Mouse (Mus musculus): Measurements from ENCODE around the gene Rnf40. TPM values are rescaled to one million over a fixed set of nuclear protein-coding genes. Genes with fewer than 3 reads are reported as not detected.

Gene Rnf40
- polyA plus RNA-seq, 1 experiment from 2014 or later, result 24.1 TPM

- peak overlapping the region; percentile 89 for H3K9ac ChIP-seq (ENCODE audit: low read length)
- peaks cover 58% of the 10 kb centered on the region for H3K36me3 ChIP-seq (ENCODE audit: control insufficient read depth, insufficient read depth, low read length)
- ATAC-seq (ENCODE audit: insufficient number of reproducible peaks, insufficient read depth, low FRiP score, low read depth), result no peak
- peak overlapping the region; percentile 23 to 35; a peak in 2 of 4 replicates for H3K27ac ChIP-seq (replicated peaks in 1 of 2; ENCODE audit: control insufficient read depth in 1 of 2, insufficient read depth in 1 of 2, low read depth in 2 of 2, low read length in 2 of 2)
- no peaks in the 10 kb centered on the region for H3K27me3 ChIP-seq (ENCODE audit: control insufficient read depth, insufficient read depth, low read length)
- H3K4me2 ChIP-seq (ENCODE audit: low read length), result peak overlapping the region; percentile 90
- H3K9me3 ChIP-seq (ENCODE audit: control insufficient read depth, low read length), result no peaks in the 10 kb centered on the region
- H3K4me3 ChIP-seq (ENCODE audit: control insufficient read depth in 1 of 2, insufficient read depth in 1 of 2, low read depth in 1 of 2, low read length in 2 of 2), result peak overlapping the region; percentile 80 to 86
- WGBS, result 5% methylated on average over 29 of the region's 29 CpGs
- H3K4me1 ChIP-seq (ENCODE audit: control insufficient read depth in 2 of 2, insufficient read depth in 2 of 2, low read length in 2 of 2), result peaks cover 8 to 20% of the 10 kb centered on the region in 2 experiments
Measured at GRCm38 (mm10) chr7:127588901-127589300, 334 bp downstream of the Rnf40 start.

- 89% methylated on average over 9 of the region's 9 CpGs for WGBS
- Histone ChIP-seq H3K4me1 (ENCODE audit: control insufficient read depth in 2 of 2, insufficient read depth in 2 of 2, low read length in 2 of 2) (peaks cover 8 to 20% of the 10 kb centered on the region in 2 experiments), H3K27ac (replicated peaks in 1 of 2; ENCODE audit: control insufficient read depth in 1 of 2, insufficient read depth in 1 of 2, low read depth in 2 of 2, low read length in 2 of 2) (no peak overlapping the region), H3K4me3 (ENCODE audit: control insufficient read depth in 1 of 2, insufficient read depth in 1 of 2, low read depth in 1 of 2, low read length in 2 of 2) (peak overlapping the region in 1 of 2 experiments; percentile 80; a peak in 2 of 4 replicates), H3K9me3 (ENCODE audit: control insufficient read depth, low read length) (no peaks in the 10 kb centered on the region), H3K4me2 (ENCODE audit: low read length) (peak overlapping the region; percentile 90), H3K9ac (ENCODE audit: low read length) (peak overlapping the region; percentile 89; the same call in 1 of the 2 replicates), H3K27me3 (ENCODE audit: control insufficient read depth, insufficient read depth, low read length) (no peaks in the 10 kb centered on the region), H3K36me3 (ENCODE audit: control insufficient read depth, insufficient read depth, low read length) (peaks cover 58% of the 10 kb centered on the region)
- ATAC-seq (ENCODE audit: insufficient number of reproducible peaks, insufficient read depth, low FRiP score, low read depth), result no peak
Measured at GRCm38 (mm10) chr7:127589637-127590036, 1.1 kb downstream of the Rnf40 start.

GRCm38 (mm10) chr7:127591108-127591507, 2.5 kb downstream of the Rnf40 start:
- H3K4me1 ChIP-seq (ENCODE audit: control insufficient read depth in 2 of 2, insufficient read depth in 2 of 2, low read length in 2 of 2), result peaks cover 8 to 20% of the 10 kb centered on the region in 2 experiments
- no peaks in the 10 kb centered on the region for H3K27me3 ChIP-seq (ENCODE audit: control insufficient read depth, insufficient read depth, low read length)
- H3K27ac ChIP-seq (replicated peaks in 1 of 2; ENCODE audit: control insufficient read depth in 1 of 2, insufficient read depth in 1 of 2, low read depth in 2 of 2, low read length in 2 of 2), result no peak overlapping the region
- no peak overlapping the region for H3K4me2 ChIP-seq (ENCODE audit: low read length)
- H3K4me3 ChIP-seq (ENCODE audit: control insufficient read depth in 1 of 2, insufficient read depth in 1 of 2, low read depth in 1 of 2, low read length in 2 of 2), result no peak overlapping the region
- peaks cover 69% of the 10 kb centered on the region for H3K36me3 ChIP-seq (ENCODE audit: control insufficient read depth, insufficient read depth, low read length)
- no peak overlapping the region for H3K9ac ChIP-seq (ENCODE audit: low read length)
- 71% methylated on average over 10 of the region's 10 CpGs for WGBS
- H3K9me3 ChIP-seq (ENCODE audit: control insufficient read depth, low read length), result peaks cover 6% of the 10 kb centered on the region; the same call in 1 of the 2 replicates
- no peak for ATAC-seq (ENCODE audit: insufficient number of reproducible peaks, insufficient read depth, low FRiP score, low read depth)

- WGBS, result 89% methylated on average over 14 of the region's 14 CpGs
- H3K36me3 ChIP-seq (ENCODE audit: control insufficient read depth, insufficient read depth, low read length), result peaks cover 83% of the 10 kb centered on the region
- H3K4me2 ChIP-seq (ENCODE audit: low read length), result no peak overlapping the region
- H3K27ac ChIP-seq (replicated peaks in 1 of 2; ENCODE audit: control insufficient read depth in 1 of 2, insufficient read depth in 1 of 2, low read depth in 2 of 2, low read length in 2 of 2), result no peak overlapping the region
- peaks cover 6% of the 10 kb centered on the region; the same call in 1 of the 2 replicates for H3K9me3 ChIP-seq (ENCODE audit: control insufficient read depth, low read length)
- H3K9ac ChIP-seq (ENCODE audit: low read length), result no peak overlapping the region
- ATAC-seq (ENCODE audit: insufficient number of reproducible peaks, insufficient read depth, low FRiP score, low read depth), result no peak
- H3K4me3 ChIP-seq (ENCODE audit: control insufficient read depth in 1 of 2, insufficient read depth in 1 of 2, low read depth in 1 of 2, low read length in 2 of 2), result no peak overlapping the region
- peaks cover 5 to 14% of the 10 kb centered on the region in 2 experiments for H3K4me1 ChIP-seq (ENCODE audit: control insufficient read depth in 2 of 2, insufficient read depth in 2 of 2, low read length in 2 of 2)
- H3K27me3 ChIP-seq (ENCODE audit: control insufficient read depth, insufficient read depth, low read length), result no peaks in the 10 kb centered on the region
Measured at GRCm38 (mm10) chr7:127592575-127592974, 4.0 kb downstream of the Rnf40 start.

GRCm38 (mm10) chr7:127596747-127597146, 8.2 kb downstream of the Rnf40 start:
- ATAC-seq (ENCODE audit: insufficient number of reproducible peaks, insufficient read depth, low FRiP score, low read depth), result no peak
- no peaks in the 10 kb centered on the region for H3K4me1 ChIP-seq (ENCODE audit: control insufficient read depth in 2 of 2, insufficient read depth in 2 of 2, low read length in 2 of 2)
- 93% methylated on average over 17 of the region's 17 CpGs for WGBS
- H3K9ac ChIP-seq (ENCODE audit: low read length), result no peak overlapping the region
- H3K4me3 ChIP-seq (ENCODE audit: control insufficient read depth in 1 of 2, insufficient read depth in 1 of 2, low read depth in 1 of 2, low read length in 2 of 2), result no peak overlapping the region
- peaks cover 100% of the 10 kb centered on the region for H3K36me3 ChIP-seq (ENCODE audit: control insufficient read depth, insufficient read depth, low read length)
- no peaks in the 10 kb centered on the region for H3K27me3 ChIP-seq (ENCODE audit: control insufficient read depth, insufficient read depth, low read length)
- peaks cover 6% of the 10 kb centered on the region; the same call in 1 of the 2 replicates for H3K9me3 ChIP-seq (ENCODE audit: control insufficient read depth, low read length)
- H3K4me2 ChIP-seq (ENCODE audit: low read length), result no peak overlapping the region
- no peak overlapping the region for H3K27ac ChIP-seq (replicated peaks in 1 of 2; ENCODE audit: control insufficient read depth in 1 of 2, insufficient read depth in 1 of 2, low read depth in 2 of 2, low read length in 2 of 2)

- H3K9ac ChIP-seq (ENCODE audit: low read length), result no peak overlapping the region
- H3K36me3 ChIP-seq (ENCODE audit: control insufficient read depth, insufficient read depth, low read length), result peaks cover 97% of the 10 kb centered on the region
- no peak overlapping the region for H3K4me2 ChIP-seq (ENCODE audit: low read length)
- no peaks in the 10 kb centered on the region for H3K4me1 ChIP-seq (ENCODE audit: control insufficient read depth in 2 of 2, insufficient read depth in 2 of 2, low read length in 2 of 2)
- no peak overlapping the region for H3K4me3 ChIP-seq (ENCODE audit: control insufficient read depth in 1 of 2, insufficient read depth in 1 of 2, low read depth in 1 of 2, low read length in 2 of 2)
- ATAC-seq (ENCODE audit: insufficient number of reproducible peaks, insufficient read depth, low FRiP score, low read depth), result no peak
- 95% methylated on average over 7 of the region's 7 CpGs for WGBS
- H3K9me3 ChIP-seq (ENCODE audit: control insufficient read depth, low read length), result no peaks in the 10 kb centered on the region
- no peaks in the 10 kb centered on the region for H3K27me3 ChIP-seq (ENCODE audit: control insufficient read depth, insufficient read depth, low read length)
- H3K27ac ChIP-seq (replicated peaks in 1 of 2; ENCODE audit: control insufficient read depth in 1 of 2, insufficient read depth in 1 of 2, low read depth in 2 of 2, low read length in 2 of 2), result no peak overlapping the region
Measured at GRCm38 (mm10) chr7:127600612-127601011, 12.0 kb downstream of the Rnf40 start.

GRCm38 (mm10) chr7:127601735-127602134, 13.2 kb downstream of the Rnf40 start:
- H3K9me3 ChIP-seq (ENCODE audit: control insufficient read depth, low read length), result no peaks in the 10 kb centered on the region
- no peak overlapping the region for H3K4me3 ChIP-seq (ENCODE audit: control insufficient read depth in 1 of 2, insufficient read depth in 1 of 2, low read depth in 1 of 2, low read length in 2 of 2)
- 81% methylated on average over 4 of the region's 4 CpGs for WGBS
- H3K36me3 ChIP-seq (ENCODE audit: control insufficient read depth, insufficient read depth, low read length), result peaks cover 93% of the 10 kb centered on the region
- no peak overlapping the region for H3K27ac ChIP-seq (replicated peaks in 1 of 2; ENCODE audit: control insufficient read depth in 1 of 2, insufficient read depth in 1 of 2, low read depth in 2 of 2, low read length in 2 of 2)
- ATAC-seq (ENCODE audit: insufficient number of reproducible peaks, insufficient read depth, low FRiP score, low read depth), result no peak
- no peaks in the 10 kb centered on the region for H3K4me1 ChIP-seq (ENCODE audit: control insufficient read depth in 2 of 2, insufficient read depth in 2 of 2, low read length in 2 of 2)
- no peak overlapping the region for H3K4me2 ChIP-seq (ENCODE audit: low read length)
- no peaks in the 10 kb centered on the region for H3K27me3 ChIP-seq (ENCODE audit: control insufficient read depth, insufficient read depth, low read length)
- H3K9ac ChIP-seq (ENCODE audit: low read length), result no peak overlapping the region

- H3K9ac ChIP-seq (ENCODE audit: low read length), result no peak overlapping the region
- peaks cover 93% of the 10 kb centered on the region for H3K36me3 ChIP-seq (ENCODE audit: control insufficient read depth, insufficient read depth, low read length)
- ATAC-seq (ENCODE audit: insufficient number of reproducible peaks, insufficient read depth, low FRiP score, low read depth), result no peak
- H3K27ac ChIP-seq (replicated peaks in 1 of 2; ENCODE audit: control insufficient read depth in 1 of 2, insufficient read depth in 1 of 2, low read depth in 2 of 2, low read length in 2 of 2), result no peak overlapping the region
- WGBS, result 85% methylated on average over 2 of the region's 2 CpGs
- no peaks in the 10 kb centered on the region for H3K27me3 ChIP-seq (ENCODE audit: control insufficient read depth, insufficient read depth, low read length)
- no peaks in the 10 kb centered on the region for H3K4me1 ChIP-seq (ENCODE audit: control insufficient read depth in 2 of 2, insufficient read depth in 2 of 2, low read length in 2 of 2)
- no peak overlapping the region for H3K4me2 ChIP-seq (ENCODE audit: low read length)
- no peak overlapping the region for H3K4me3 ChIP-seq (ENCODE audit: control insufficient read depth in 1 of 2, insufficient read depth in 1 of 2, low read depth in 1 of 2, low read length in 2 of 2)
- H3K9me3 ChIP-seq (ENCODE audit: control insufficient read depth, low read length), result no peaks in the 10 kb centered on the region
Measured at GRCm38 (mm10) chr7:127602903-127603302, 14.3 kb downstream of the Rnf40 start.
